Mouse (Mus musculus) kidney, postnatal 25 days (tissue): ENCODE data around the gene Hist1h3c.
"Not testable (repeated sequence)": the region's sequence is repeated elsewhere in the genome, so short reads cannot be mapped to it uniquely, and the experiment has no call there.

Source experiments
- DNase-seq, 2 experiments: peaks; one replicate each; pipeline ENCODE4 v3.0.0; 2021; ENCODE audit warnings: mixed read lengths in 2 of 2

Gene Hist1h3c

GRCm38 (mm10) chr13:23745381-23746161, at the start of gene Hist1h3c:
TSS of gene Hist1h3c (minus strand) at chr13:23745602.
- DNase-seq: peak; percentile 89 to 94

GRCm38 (mm10) chr13:23792520-23792919, 47.1 kb upstream of the Hist1h3c start:
- peak; percentile 42 to 67 for DNase-seq

- DNase-seq: no peak
These were observed 33.6 kb upstream of the Hist1h3c start for GRCm38 (mm10) chr13:23779025-23779424.

GRCm38 (mm10) chr13:23778339-23778738, 32.9 kb upstream of the Hist1h3c start:
- DNase-seq: no peak

GRCm38 (mm10) chr13:23772561-23773313, 27.3 kb upstream of the Hist1h3c start:
- DNase-seq: peak; percentile 27 to 65

GRCm38 (mm10) chr13:23769613-23770012, 24.2 kb upstream of the Hist1h3c start, which contains the start of gene Trim38:
TSS of gene Trim38 (plus strand) at chr13:23769913.
- not testable (repeated sequence) for DNase-seq

GRCm38 (mm10) chr13:23768834-23769397, 23.5 kb upstream of the Hist1h3c start:
- no peak for DNase-seq

- no peak for DNase-seq
These were observed 21.4 kb upstream of the Hist1h3c start for GRCm38 (mm10) chr13:23766772-23767171.

GRCm38 (mm10) chr13:23765172-23765513, 19.7 kb upstream of the Hist1h3c start:
- no peak for DNase-seq

- no peak for DNase-seq
These were observed 19.1 kb upstream of the Hist1h3c start for GRCm38 (mm10) chr13:23764324-23765171.

GRCm38 (mm10) chr13:23763586-23764323, 18.4 kb upstream of the Hist1h3c start, which contains the start of gene Hist1h1a:
TSS of gene Hist1h1a (plus strand) at chr13:23763666.
- peak; percentile 89 to 92 for DNase-seq

- DNase-seq: no peak
These were observed 17.8 kb upstream of the Hist1h3c start for GRCm38 (mm10) chr13:23763242-23763585.

- peak; percentile 47 to 59 for DNase-seq
These were observed 16.7 kb upstream of the Hist1h3c start, which contains the start of gene Hist1h3a for GRCm38 (mm10) chr13:23761871-23762821. TSS of gene Hist1h3a (minus strand) at chr13:23762386.

GRCm38 (mm10) chr13:23760972-23761864, 15.8 kb upstream of the Hist1h3c start, which contains the start of gene Hist1h4a:
TSS of gene Hist1h4a (minus strand) at chr13:23761230.
- DNase-seq: peak; percentile 99

- DNase-seq: no peak
These were observed 15.0 kb upstream of the Hist1h3c start for GRCm38 (mm10) chr13:23760240-23760971.

GRCm38 (mm10) chr13:23759916-23760239, 14.5 kb upstream of the Hist1h3c start:
- no peak for DNase-seq

- DNase-seq: no peak
These were observed 13.9 kb upstream of the Hist1h3c start for GRCm38 (mm10) chr13:23759251-23759771.

- no peak for DNase-seq
These were observed 12.5 kb upstream of the Hist1h3c start for GRCm38 (mm10) chr13:23757921-23758320.
